Mouse (Mus musculus): ENCODE measurements around the gene Gm20388.

DNA sequence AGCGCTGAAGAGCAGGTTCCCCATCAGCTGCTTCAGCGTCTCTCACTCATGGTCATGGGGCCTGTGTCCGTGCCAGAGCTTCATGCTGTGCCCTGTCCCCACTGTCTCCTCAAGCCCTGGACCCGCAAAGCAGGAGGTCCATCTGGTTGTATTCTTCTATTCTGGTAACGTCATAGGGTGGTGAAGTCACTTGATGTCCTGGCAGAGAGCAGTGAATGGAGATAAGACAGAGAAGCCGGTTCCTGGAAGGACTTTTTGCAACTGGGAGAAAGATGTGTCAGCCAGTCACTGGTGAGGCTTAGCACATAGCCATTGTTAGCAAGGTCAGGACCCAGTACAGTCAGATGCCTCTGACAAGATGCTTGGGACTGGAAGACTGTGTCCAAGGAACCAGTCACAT lies 2172.8 kb downstream of the Gm20388 start:
- TF ChIP-seq CTCF (conservative IDR thresholded peaks at IDR 0.05; ENCODE audit: insufficient read depth, insufficient read length, low read depth, low read length) (no peak), POLR2A (IDR thresholded peaks at IDR 0.05; ENCODE audit: low read depth, low read length) (no peak)

All from kidney, adult 2 months (tissue).